15 mouse cellular contexts compared by ENCODE assay signal in genomic region chr5:8058056-8058455, GRCm38 (mm10). TPM values are rescaled to one million over a fixed set of nuclear protein-coding genes. Genes with fewer than 3 reads are reported as not detected.
A peak's percentile ranks its signal among the peaks of the same experiment; 100 is the strongest.
DNase-seq lines count a peak whose midpoint lies in the region; ATAC-seq and TF ChIP-seq lines count a peak whose summit lies in the region.
"Had no signal": no experiment of that assay in that cellular context is flagged by ENCODE, and none has a peak within 500 bp of the region (broad histone marks: within the 10 kb centered on the region; RNA-seq: fewer than 3 reads in every experiment).

No protein-coding gene starts in this region.

- no peaks in the 10 kb centered on the region for H3K9me3 ChIP-seq in hindbrain, embryonic 15.5 days
- no peaks in the 10 kb centered on the region for H3K9me3 ChIP-seq in hindbrain, embryonic 12.5 days (replicated peaks)
- H3K9me3 ChIP-seq: embryonic facial prominence, embryonic 12.5 days; limb, embryonic 10.5 days had no signal

- WGBS in hindbrain, embryonic 15.5 days = 94% methylated on average over 7 of the region's 7 CpGs
- WGBS in hindbrain, embryonic 12.5 days = 92% methylated on average over 7 of the region's 7 CpGs
- 74% methylated on average over 7 of the region's 7 CpGs for WGBS in bone marrow, adult 2 months

- TF ChIP-seq POLR2A in bone marrow, adult 2 months (IDR thresholded peaks at IDR 0.05; ENCODE audit: borderline replicate concordance, control insufficient read depth, low read depth, low read length) = no peak

- H3K36me3 ChIP-seq in hindbrain, embryonic 15.5 days = peaks cover 33% of the 10 kb centered on the region
- H3K36me3 ChIP-seq in hindbrain, embryonic 12.5 days = peaks cover 3% of the 10 kb centered on the region; the same call in 1 of the 2 replicates

- DNase-seq in heart, adult 9 months (ENCODE audit: low spot score in 2 of 2) = peak; percentile 13 to 26
- peak; percentile 19 for DNase-seq in liver
- DNase-seq in adrenal gland, postnatal 10 days = no peak
- no peak for DNase-seq in natural killer cell, adult 2 months (ENCODE audit: low spot score in 2 of 2)
- no peak for DNase-seq in embryo, embryonic 11 days
- DNase-seq: cerebellum, adult 8-10 months; gastrocnemius, postnatal 36 days had no signal

- TF ChIP-seq CTCF in bone marrow, adult 2 months (IDR thresholded peaks at IDR 0.05; ENCODE audit: control insufficient read depth, insufficient read depth, low read length) = no peak

- no peak for ATAC-seq in hindbrain, embryonic 15.5 days (ENCODE audit: low FRiP score, low read depth)
- ATAC-seq in hindbrain, embryonic 12.5 days (ENCODE audit: low FRiP score) = no peak
- ATAC-seq: activated CD4-positive, CD25-positive, alpha-beta regulatory T cell, adult 4 months; CD4-positive, CD25-positive, alpha-beta regulatory T cell, adult 4 months; forebrain, embryonic 14.5 days had no signal

- no peak overlapping the region for H3K9ac ChIP-seq in hindbrain, embryonic 15.5 days
- H3K9ac ChIP-seq in hindbrain, embryonic 12.5 days = no peak overlapping the region

- H3K27ac ChIP-seq in hindbrain, embryonic 15.5 days (replicated peaks) = no peak overlapping the region
- H3K27ac ChIP-seq in hindbrain, embryonic 12.5 days = no peak overlapping the region
- H3K27ac ChIP-seq in bone marrow, adult 2 months (ENCODE audit: control insufficient read depth, insufficient read depth, low read depth, low read length, poor library complexity) = no peak overlapping the region
- H3K27ac ChIP-seq: embryonic facial prominence, embryonic 12.5 days; limb, embryonic 10.5 days had no signal

- H3K4me3 ChIP-seq in hindbrain, embryonic 15.5 days = no peak overlapping the region
- no peak overlapping the region for H3K4me3 ChIP-seq in hindbrain, embryonic 12.5 days
- peak overlapping the region; percentile 7 for H3K4me3 ChIP-seq in bone marrow, adult 2 months (replicated peaks; ENCODE audit: control insufficient read depth, low read depth, low read length)

- H3K4me2 ChIP-seq in hindbrain, embryonic 15.5 days = peak overlapping the region; percentile 64; the same call in 1 of the 2 replicates
- H3K4me2 ChIP-seq in hindbrain, embryonic 12.5 days (replicated peaks) = no peak overlapping the region

- H3K4me1 ChIP-seq in hindbrain, embryonic 15.5 days (replicated peaks) = peaks cover 18% of the 10 kb centered on the region
- peaks cover 9% of the 10 kb centered on the region for H3K4me1 ChIP-seq in hindbrain, embryonic 12.5 days
- peaks cover 3% of the 10 kb centered on the region for H3K4me1 ChIP-seq in bone marrow, adult 2 months (ENCODE audit: control insufficient read depth, insufficient read depth, low read length)

- H3K27me3 ChIP-seq in hindbrain, embryonic 15.5 days = no peaks in the 10 kb centered on the region
- H3K27me3 ChIP-seq in hindbrain, embryonic 12.5 days = no peaks in the 10 kb centered on the region
- H3K27me3 ChIP-seq: embryonic facial prominence, embryonic 12.5 days had no signal

RNA-seq across cellular contexts. Expression of gene Sri, which starts 12.2 kb away (rescaled TPM):
- polyA plus RNA-seq in hindbrain, embryonic 15.5 days (2015; fragmentation: Nextera tagmentation; extraction: Ambion mirVana) = 170 and 191 TPM in 2 replicates
- polyA plus RNA-seq in hindbrain, embryonic 12.5 days (2016; fragmentation: Nextera tagmentation; extraction: Ambion mirVana) = 178 and 190 TPM in 2 replicates
- polyA plus RNA-seq in bone marrow, adult 2 months (2011; ENCODE audit: insufficient read depth, insufficient read length, low replicate concordance, missing spikeins) = 114 and 151 TPM in 2 replicates
- 100 to 1,000 TPM; 121 to 132 TPM for total RNA-seq in adrenal gland, postnatal 10 days (2021)

Comparison
In these comparisons a context has a peak if more than half of its experiments do, and no peak if none do; other contexts are left out.
1. DNase-seq: peak in heart, adult 9 months (2 of 2) and liver (single experiment); none in adrenal gland, postnatal 10 days (single experiment), natural killer cell, adult 2 months (0 of 2) and embryo, embryonic 11 days (single experiment).